Mouse (Mus musculus) ovary, postnatal 10 days (tissue): ENCODE results near the gene Nsun2.
A peak's percentile ranks its signal among the peaks of the same experiment; 100 is the strongest.

Experiments used
- DNase-seq: peaks from one replicate; pipeline ENCODE4 v3.0.0; 2022; ENCODE audit warnings: low spot score

Nsun2 gene

DNA sequence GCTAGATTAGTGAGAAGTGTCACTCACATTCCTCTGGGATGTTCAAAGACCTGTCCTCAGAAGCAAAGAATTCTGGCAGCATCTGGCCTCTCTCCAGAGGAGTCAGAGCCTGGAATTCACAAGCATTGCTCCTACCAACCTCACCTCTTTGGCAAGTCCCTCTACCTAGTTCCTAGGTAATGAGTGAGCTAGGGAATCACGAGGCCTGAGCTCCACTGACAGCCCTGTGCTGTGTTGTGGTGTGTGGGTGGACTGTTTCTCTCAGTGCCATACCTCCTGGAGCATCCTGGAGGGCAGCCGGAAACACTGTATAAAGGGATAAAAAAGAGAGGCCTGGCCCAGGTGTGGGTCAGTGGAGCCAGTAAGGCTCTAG, 9.4 kb upstream of the Nsun2 start:
- no peak for DNase-seq

DNA sequence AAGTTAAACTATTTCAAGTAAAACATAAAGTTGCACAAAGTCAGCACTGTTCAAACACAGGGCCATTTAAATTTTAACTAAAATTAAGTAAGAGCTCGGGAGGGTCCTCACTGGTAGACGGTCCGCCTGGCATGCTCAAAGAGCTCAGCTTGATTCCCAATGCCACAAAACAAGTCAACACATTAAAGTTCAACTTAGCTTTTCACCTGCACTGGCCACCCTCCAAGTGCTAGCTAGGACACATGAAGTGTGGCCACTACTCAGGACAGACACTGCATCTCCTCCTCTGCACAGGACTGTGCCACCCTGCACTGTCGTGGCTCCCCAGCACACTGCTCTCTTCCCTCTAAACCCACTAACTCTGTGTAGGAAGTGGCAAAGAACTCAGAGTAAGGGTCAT, 7.7 kb upstream of the Nsun2 start:
- DNase-seq = no peak

DNA sequence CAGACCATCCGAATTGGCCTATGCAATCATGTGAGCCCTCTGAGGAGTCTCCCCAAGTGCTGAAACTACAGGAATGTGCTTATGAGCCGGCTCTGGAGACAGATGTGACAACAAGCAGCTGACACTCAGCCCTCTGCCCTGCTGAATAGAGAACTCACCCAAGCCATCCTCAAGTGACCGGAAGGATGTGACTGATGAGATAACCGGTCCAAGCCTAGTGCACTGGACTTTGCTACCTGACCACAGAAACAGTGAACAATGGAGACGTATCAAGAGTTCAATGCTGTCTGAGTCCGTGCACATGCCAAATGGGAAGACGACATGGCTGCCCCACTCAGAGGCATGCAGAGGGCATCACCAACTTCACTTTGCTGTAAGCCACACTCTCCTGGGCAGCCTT, 5.0 kb upstream of the Nsun2 start:
- no peak for DNase-seq

DNA sequence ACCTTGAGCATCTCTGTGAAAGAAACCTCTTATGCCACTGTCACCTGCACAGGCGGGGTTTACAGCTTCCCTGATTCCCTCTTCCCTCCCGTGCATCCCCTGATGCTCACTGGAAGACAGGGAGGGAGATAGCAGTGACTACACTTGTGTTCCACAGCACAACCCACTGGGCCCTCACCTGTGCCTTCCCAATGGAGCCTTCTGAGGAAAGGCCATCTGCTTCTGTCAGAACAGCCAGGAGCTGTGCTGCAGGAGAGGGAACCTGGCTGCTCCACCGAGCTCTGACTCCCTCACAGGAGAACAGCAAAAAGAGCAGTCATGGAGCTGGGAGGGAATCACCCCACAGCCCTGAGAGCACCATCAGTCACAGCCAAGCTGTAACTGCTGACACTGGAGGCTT, 3.4 kb upstream of the Nsun2 start:
- no peak for DNase-seq

DNA sequence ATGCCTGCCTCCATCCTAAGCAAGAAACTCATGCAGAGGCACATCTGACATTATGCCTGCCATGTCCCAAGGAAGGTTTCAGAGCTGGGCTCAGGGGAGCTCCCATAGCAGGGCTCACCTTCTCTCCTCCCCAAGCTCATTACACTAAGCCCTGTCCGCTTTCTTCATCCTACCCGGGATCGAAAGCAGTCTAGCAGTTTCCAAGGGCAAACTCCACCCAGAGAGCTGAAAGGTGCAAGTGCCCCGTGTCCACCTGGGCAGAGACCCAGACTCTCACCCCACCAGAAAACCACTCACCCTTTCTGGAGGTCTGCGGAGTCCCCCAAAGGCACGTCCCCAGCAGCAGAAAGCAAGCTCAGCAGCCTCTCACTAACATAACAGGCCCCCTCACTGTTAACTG, 2.6 kb upstream of the Nsun2 start:
- no peak for DNase-seq

DNA sequence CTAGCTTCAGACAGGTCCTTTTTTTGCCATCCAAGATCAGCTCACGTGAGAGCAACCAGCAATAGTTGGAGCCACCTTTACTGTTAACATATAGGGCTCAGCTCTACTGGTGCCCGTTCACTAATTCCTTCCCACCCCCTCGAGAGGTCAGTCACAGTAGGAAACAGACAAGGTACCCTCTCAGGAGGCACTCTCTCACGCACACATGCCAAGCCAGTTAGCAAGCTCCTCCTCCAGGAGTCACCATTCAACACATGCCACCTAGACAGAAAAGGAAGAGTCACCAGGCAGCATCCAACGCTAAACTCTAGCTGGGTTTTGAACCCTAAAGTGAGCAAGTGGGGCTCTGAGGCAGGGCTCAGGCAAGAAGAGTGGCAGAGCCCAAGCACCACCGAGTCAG, 2.1 kb upstream of the Nsun2 start:
- DNase-seq = no peak

DNA sequence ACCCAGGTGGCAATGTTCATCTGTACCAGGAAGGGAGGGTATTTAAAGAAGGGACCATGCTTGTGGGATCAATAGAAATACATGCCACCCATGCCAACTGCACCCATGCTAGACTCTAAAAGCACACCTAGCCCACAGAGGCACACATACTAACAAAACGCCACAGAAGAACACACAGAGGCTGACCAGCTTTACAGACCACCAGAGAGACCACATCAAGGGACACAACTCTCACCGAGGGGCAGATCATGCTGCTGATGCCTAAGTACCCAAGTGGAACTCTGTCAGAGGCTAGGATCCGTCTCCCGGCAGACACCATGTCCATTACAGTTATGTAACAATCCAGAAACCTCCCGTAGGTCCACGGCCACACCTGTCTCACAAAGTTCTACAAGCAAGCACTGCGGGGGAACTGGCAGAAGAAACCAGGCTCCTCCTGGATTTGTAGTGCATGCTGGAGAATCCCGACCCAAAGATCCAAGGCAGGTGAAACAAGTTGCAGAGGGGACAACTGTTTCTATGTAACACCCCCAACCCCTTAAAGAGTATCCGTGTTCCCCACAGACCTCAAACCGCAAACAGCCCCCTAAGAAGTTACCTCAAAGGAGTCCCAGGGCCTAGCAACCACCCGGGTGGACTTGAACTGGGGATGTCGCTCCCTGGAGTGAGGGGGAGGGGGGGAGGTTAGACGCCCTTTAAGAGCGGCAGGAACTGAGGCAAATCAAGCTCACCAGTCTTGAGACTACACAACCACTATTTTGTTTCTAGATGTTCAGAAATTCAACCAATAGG, 1.2 kb upstream of the Nsun2 start:
- no peak for DNase-seq

DNA sequence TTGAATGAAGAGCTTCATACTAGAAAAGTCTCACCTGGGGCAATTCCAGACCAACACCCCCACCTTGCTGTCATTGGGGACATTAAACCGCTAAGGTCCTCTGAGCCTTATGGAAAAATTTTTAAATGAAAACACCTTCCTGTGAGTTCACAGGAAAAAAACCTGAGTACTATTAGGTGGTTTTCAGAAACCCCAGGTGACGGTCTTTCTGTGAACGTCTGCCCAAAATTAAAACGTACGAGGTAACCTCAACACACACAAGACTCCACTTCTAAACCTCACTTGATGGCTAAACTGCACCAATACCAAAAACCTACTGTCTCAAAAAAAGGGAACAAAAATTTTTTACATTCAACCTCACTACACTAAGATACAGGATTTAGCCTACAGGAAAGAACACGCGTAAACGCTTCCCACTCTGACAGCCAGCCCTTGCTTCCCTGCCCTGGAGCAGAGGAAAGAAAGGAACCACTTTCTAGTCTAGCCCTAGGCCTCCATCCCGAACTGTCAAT, 597 bp upstream of the Nsun2 start:
- DNase-seq = no peak

DNA sequence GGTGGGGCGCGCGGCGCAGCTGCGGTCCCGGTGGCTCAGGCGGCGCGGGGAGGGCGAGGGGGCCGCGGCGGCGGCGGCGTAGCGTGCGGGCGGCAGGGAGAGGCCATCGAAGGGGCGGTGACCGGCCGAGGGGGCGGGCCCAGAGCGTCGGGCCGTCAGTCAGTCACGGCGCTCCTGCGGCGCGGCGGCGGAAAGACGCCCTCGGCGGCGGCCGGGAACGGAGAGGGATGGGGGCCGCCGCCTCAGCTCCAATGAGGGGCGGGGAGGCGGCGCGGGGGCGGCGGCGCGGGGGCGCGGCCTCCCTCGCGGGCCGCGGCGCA, 748 bp downstream of the Nsun2 start, which contains the start of gene Tent4a:
Gene Tent4a, minus strand, starts transcription at position 284 of the 320 bp plus-strand sequence.
- DNase-seq = peak; percentile 58

DNA sequence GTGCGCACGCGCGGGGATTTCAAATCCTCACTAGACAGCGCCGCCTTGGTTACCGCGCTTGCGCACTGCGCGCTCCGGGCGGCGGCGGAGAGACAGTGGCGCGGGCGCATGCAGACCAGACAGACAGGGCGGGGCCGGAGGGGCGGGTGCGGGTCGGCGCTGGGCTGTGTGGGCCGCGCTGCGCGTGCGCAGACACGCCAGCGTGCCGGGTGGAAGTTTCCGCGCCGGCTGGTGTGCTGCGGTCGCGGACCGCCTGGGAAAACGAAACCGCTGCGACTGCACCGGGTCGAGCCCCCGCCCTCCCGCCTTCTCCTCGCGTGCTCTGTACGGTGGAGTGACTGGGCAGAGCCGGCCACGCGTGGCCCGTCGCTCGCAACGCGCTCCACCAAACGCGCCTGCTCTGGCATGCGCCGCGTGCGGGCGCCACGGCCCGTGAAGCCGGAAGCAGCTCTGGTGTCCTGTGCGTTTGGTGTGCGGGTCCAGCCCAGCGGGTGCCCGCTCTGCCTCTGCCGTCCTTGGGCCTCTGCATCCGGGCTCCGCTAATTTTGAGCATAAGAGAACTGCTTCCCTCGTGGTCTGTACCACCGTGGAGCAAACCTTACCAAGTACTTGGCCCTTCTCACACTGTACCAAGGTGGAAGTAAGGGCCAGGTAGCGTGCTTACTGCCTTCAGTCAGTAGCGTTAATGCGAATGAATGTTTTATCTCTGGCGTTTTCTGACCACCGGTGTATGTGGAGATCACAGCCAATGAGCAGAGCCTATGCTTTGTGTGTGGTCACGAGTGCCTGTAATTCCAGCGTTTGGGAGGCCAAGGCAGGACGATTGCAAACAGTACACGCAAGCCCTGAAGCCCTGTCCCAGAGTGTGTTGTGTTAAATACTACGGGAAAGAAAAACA, 1.4 kb downstream of the Nsun2 start:
- DNase-seq = peak; percentile 84

DNA sequence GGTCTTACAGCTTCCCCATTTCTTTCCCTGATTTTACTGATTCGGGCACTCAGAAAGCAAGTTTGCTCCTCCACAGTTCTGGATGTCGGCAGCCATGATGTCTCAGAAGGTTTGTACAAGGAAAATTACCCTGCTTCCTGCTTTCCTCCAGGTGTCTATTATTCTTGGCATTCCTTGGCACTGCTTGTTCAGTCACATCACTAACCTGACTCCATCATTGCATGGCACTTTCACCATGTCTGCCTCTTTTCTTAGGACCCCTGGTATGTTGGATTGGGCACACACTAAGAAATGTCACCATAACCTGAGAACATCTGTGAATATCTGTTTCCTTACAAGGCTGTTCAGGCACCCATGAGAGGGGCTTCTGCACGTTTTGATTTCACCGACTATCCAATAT, 2.5 kb downstream of the Nsun2 start:
- DNase-seq = no peak

DNA sequence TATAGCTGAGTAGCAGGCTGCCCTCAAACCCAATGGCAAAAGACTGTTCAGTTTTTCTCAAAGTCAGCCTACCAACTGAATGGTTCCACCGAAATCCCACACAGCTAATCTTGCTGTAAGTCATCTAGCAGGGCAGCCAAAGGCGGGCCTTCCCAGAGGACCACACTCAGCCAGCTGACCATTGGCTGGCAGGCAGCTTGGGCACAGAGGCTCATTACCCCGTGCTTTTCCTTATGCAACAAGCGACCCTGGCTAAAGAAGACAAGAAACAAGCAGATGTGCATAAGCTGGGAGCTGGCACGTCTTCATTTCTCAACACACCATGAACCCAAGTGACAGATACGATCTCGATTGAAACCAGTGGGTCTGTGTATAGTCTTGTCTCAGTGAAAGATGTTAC, 3.8 kb downstream of the Nsun2 start:
- no peak for DNase-seq

DNA sequence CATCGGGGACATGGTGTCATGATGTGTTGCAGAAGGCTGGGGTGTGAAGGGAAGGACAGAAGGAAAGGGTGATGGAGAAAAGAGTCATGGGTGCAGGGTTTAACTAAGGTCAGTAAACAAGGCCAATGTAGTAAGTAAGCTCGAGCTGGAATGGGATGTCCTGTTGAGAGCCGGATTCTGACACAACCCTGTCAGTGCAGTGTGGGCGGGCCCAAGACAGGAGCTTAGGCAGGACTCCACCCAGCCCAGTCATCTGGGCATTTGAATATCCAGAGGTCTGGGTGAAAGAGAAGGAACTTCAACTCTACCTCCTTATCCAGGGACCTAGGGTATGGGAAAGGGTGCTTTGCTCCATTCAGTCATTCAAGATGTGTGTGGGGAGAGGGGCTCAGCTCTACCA, 4.8 kb downstream of the Nsun2 start:
- DNase-seq = no peak

DNA sequence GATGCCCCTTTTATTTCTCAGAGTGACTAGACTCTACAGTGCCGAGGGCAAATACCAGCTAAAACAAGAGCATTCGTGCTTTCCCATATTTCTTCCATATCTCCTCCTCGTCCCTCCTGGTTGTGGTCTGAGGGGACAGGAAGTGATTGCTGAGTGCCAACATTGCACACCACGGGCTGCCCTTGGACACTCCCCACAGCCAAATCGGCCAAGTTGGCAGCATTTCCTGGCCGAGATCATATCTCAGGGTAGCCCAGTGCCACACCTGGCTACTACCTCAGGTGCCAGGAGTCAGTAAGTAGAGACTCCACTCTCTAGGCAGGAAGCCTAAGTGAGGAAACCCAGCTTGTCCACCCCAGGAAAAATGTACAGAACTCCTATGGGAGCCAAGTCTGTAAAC, 7.7 kb downstream of the Nsun2 start:
- DNase-seq = no peak

DNA sequence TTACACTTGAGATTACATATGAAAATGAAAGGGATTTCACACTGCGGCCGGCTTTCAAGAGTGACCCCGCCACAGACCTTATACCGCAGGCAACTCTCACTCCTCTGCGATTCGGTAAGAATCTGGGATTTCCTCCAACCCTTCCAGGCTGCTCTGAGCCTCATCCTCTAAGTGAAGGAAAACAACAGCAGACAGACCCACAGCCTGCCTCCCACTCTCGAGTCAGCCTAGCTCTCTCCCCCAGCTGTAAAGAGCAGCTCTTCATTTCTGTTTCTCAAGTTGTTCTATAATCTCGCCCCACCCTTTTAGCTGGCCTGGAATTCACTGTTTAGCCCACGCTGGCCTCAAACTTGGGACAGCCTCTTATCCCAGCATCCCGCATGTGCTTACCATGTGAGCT, 8.2 kb downstream of the Nsun2 start:
- no peak for DNase-seq

DNA sequence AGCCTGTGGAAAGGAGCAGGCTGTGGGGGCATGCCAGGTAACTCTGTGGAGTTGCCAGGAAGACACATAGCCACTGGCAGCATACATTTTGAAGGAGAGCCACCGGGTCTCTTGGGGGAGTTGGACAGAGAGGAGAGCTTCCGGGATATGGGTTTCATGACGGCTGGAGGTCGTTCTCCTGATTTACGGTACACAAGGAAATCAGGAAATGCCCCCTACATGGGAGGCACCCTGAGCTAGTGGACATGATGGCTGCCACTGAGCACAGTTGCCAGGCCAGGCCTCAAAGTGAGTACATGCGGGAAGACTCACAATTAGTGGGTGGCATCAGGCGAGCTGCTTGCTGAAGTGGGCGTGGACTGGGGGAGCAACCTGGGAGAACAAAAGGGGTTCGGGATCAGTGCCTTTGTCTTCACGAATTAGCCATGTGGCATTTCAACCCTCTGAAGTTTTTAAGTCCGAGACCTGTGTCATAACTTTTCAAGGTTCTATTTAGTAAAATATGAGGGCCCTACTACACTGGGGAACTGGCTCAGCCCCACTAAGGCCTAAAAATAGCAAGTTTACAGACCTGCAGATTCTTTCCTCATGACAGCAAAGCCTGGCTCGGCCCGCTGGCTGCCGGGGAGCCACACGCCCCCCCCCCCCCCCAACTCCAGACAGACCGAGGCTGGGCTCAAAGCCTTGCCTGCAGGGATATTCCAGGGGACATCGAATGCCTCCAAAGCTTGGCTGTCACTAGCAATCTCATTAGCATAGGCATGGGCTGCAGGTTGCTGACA, 9.2 kb downstream of the Nsun2 start:
- DNase-seq = no peak

DNA sequence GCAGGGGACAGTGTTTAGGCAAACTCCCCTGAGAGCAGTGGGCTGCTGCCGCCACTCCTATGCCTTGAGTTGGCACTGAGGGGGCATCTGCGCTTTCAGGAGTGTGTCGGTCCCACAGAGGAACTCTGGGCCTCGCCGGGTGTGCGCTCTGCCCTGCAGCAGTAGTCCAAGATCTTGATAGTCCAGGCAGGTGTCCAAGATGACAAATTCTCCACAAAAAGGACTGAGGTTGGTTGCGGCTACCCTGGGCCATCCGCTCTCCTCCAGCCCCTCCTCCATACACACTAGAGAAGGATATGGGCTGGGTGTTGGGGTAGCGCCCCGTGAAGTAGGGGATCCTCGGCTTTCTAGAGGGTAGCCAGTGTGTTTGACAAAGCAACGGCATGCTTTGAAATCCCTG, 10.0 kb downstream of the Nsun2 start:
- no peak for DNase-seq

DNA sequence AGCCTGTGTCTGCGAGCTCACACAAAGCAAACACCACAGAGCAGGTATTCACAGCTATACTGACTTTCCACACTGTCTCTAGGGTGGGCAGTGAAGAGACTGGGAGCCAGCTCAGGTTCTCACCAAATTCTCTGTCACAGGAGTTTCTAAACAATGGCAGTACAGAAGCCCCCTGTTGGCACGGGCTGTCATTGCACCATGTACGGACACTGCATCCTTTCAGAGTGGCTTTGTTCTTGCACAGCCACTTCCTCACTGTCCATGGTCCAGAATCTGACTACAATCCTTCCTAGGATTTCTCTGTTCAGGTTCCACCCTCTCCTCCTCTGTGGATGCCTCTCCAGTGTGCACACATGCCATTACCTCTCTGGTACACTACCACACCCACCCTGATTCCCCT, 11.5 kb downstream of the Nsun2 start:
- DNase-seq = no peak

DNA sequence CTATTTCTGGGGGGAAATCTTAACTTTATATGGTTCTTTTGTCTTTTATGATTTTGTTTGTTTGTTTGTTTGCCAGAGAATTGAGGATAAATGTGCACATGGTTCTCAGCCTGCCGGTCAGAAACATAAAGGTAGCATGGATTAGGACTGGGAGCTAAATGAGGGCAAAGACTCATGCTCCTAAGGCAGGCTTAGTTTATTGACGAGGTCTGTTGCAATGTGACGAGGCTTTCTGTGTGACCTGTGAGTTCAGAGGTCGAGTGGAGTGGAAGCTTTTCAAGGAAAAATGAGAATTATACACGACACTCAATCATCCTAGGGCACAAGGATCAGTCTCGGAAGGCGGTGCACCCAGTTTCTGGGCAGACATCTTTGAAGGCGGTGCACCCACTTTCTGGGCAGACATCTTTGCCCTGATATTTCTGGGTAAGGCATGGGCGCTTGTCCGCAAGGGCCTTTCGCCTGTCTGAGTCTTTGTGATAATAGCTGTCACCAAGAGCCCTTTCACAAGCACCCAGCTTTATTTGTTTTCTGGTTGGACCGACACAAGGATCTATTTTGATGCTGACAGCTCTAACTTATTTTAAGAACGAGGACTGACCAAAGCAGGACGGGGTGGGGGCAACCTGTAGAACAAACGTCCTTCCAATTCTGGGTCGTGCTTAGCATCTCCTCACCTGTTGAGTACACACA, 14.1 kb downstream of the Nsun2 start:
- no peak for DNase-seq

DNA sequence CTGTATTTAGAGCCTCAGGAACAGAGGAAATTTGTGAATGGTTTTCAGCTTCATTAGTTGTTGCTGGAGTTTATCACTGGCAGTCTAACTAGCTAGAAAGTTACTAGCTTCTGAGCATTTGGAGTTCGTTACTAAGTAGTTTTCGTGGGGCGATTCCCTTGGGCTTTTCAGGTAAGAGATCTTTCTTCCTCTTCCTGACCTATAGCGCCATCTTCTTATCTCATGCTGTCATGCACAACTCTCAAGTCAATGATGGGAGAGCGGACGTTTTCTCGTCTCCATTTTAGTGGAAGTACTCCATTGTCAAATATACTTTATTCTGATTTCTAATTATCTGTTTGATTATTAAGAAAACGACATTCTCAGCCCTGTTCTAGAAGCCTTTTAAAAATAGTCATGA, 16.4 kb downstream of the Nsun2 start:
- DNase-seq = no peak

DNA sequence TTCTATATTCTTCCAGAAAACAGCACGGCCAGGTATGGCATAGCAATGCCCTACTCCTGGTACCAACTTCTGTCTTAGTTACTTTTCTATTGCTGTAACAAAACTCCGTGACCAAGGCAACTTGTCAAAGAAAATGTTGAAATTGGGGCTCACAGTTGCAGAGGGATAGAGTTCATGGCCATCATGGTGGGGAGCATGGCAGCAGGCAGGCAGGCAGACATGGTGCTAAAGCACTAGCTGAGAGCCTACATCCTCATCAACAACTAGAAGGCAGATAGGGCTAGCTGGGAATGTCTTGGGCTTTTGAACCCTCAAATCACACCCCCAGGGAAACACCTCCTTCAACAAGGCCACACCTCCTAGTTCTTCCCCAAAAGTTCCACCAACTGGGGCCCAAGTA, 17.3 kb downstream of the Nsun2 start:
- no peak for DNase-seq

DNA sequence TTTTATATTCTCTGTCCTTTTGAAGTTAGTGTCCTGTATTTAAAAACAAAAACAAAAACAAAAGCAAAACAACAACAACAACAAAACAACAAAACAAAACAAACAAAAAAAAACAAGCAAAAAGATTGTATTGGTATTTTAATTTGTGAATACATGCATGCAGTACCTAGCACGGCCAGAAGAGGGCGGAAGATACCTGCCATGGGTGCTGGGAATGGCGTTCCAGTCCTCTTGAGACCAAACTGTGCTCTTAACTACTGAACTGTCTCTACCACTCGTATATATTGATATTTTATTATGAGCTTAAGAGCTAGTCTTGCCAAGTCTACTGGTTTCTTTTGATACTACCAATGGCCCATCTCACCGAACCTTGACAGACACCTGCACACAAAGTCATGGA, 19.5 kb downstream of the Nsun2 start:
- DNase-seq = no peak
